Mouse (Mus musculus) forebrain, postnatal 0 days (tissue): ENCODE measurements around the gene Hoxa11. TPM values are rescaled to one million over a fixed set of nuclear protein-coding genes. Genes with fewer than 3 reads are reported as not detected.

Experiments
- ATAC-seq: fragments of 200-750 bp; cut with Nextera tagmentation; 2 replicates; pipeline ENCODE4 v1.8.0; 2017; ENCODE audit warnings: mild to moderate bottlenecking, moderate library complexity
- DNase-seq: peaks from one replicate; pipeline ENCODE4 v3.0.0-alpha.2; 2015
- H3K27ac ChIP-seq: fragments of 300-500 bp; sonication (generic); 2 replicates; pipeline ENCODE4 v1.5.1; 2014; ENCODE audit warnings: low read depth, mild to moderate bottlenecking, antibody characterized with exemption, low read length, moderate library complexity, mixed read lengths
- H3K27me3 ChIP-seq: fragments of 300-500 bp; sonication (generic); 2 replicates; pipeline ENCODE4 v1.6.1; 2014; ENCODE audit warnings: mild to moderate bottlenecking, low read length, mixed read lengths; ENCODE audit not compliant: insufficient read depth
- H3K36me3 ChIP-seq: fragments of 300-500 bp; sonication (generic); 2 replicates; pipeline ENCODE4 v1.6.1; 2014; ENCODE audit warnings: mild to moderate bottlenecking, moderate library complexity; ENCODE audit not compliant: insufficient read depth
- H3K4me1 ChIP-seq: fragments of 300-500 bp; sonication (generic); 2 replicates; pipeline ENCODE4 v1.6.1; 2014; ENCODE audit warnings: antibody characterized with exemption; ENCODE audit not compliant: insufficient read depth
- H3K4me2 ChIP-seq: fragments of 300-500 bp; sonication (generic); 2 replicates; pipeline ENCODE4 v1.6.1; 2014; ENCODE audit warnings: low read depth, mild to moderate bottlenecking, moderate library complexity
- H3K4me3 ChIP-seq: fragments of 300-500 bp; sonication (generic); 2 replicates; pipeline ENCODE4 v1.5.1; 2014; ENCODE audit warnings: low read depth, low read length, mixed read lengths
- H3K9ac ChIP-seq: fragments of 300-500 bp; sonication (generic); 2 replicates; pipeline ENCODE4 v1.6.1; 2014; ENCODE audit warnings: mild to moderate bottlenecking
- H3K9me3 ChIP-seq: fragments of 300-500 bp; sonication (generic); 2 replicates; pipeline ENCODE4 v1.6.1; 2016; ENCODE audit warnings: low read length
- CTCF ChIP-seq: sonication (generic); IDR thresholded peaks from 2 replicates; pipeline ENCODE4 v1.5.1; 2016; ENCODE audit warnings: antibody characterized with exemption, control low read depth, low read depth
- WGBS: fragments of 180-500 bp; shearing (Covaris S2); extraction: QIAGEN DNeasy Blood & Tissue Kit; methylation state at CpG from one replicate; pipeline ENCODE4 v1.1.7; 2014; 5-methylcytosine and 5-hydroxymethylcytosine counted together
- polyA plus RNA-seq: library from polyadenylated mRNA; unstranded; fragments of >200 nt; fragmentation: Nextera tagmentation; extraction: Ambion mirVana; gene quantifications from 2 replicates; pipeline ENCODE4 v1.2.1, GENCODE M21; 2015
- total RNA-seq: library from RNA; depleted of rRNA; stranded (reverse); fragments of >200 nt; gene quantifications from 2 replicates; pipeline ENCODE4 v1.2.3, GENCODE M21; 2014

The Hoxa11 gene
- total and polyA plus RNA-seq, 2 experiments from 2014 or later: not detected

- H3K4me2 ChIP-seq: no peak overlapping the region
- no peak overlapping the region for H3K9ac ChIP-seq
- peaks cover 97% of the 10 kb centered on the region for H3K27me3 ChIP-seq
- ATAC-seq (no peak), DNase-seq (no peak)
- TF ChIP-seq CTCF: no peak
- no peaks in the 10 kb centered on the region for H3K4me1 ChIP-seq
- H3K27ac ChIP-seq: no peak overlapping the region
- 2% methylated on average over 26 of the region's 26 CpGs for WGBS
- H3K36me3 ChIP-seq: no peaks in the 10 kb centered on the region
- H3K9me3 ChIP-seq: no peaks in the 10 kb centered on the region
- H3K4me3 ChIP-seq: no peak overlapping the region
These were observed 793 bp upstream of the Hoxa11 start for GRCm38 (mm10) chr6:52246403-52246803.

GRCm38 (mm10) chr6:52245040-52245756, 412 bp downstream of the Hoxa11 start:
- ATAC-seq (no peak), DNase-seq (no peak)
- 2% methylated on average over 71 of the region's 71 CpGs for WGBS
- H3K36me3 ChIP-seq: no peaks in the 10 kb centered on the region
- no peak overlapping the region for H3K4me3 ChIP-seq
- no peaks in the 10 kb centered on the region for H3K4me1 ChIP-seq
- no peak for TF ChIP-seq CTCF
- H3K4me2 ChIP-seq: no peak overlapping the region
- H3K27me3 ChIP-seq: peaks cover 97% of the 10 kb centered on the region
- no peak overlapping the region for H3K27ac ChIP-seq
- no peak overlapping the region for H3K9ac ChIP-seq
- no peaks in the 10 kb centered on the region for H3K9me3 ChIP-seq

- DNase-seq (no peak), ATAC-seq (no peak)
- Histone ChIP-seq H3K4me1 (no peaks in the 10 kb centered on the region), H3K36me3 (no peaks in the 10 kb centered on the region), H3K4me3 (no peak overlapping the region), H3K9ac (no peak overlapping the region), H3K27me3 (peaks cover 97% of the 10 kb centered on the region), H3K27ac (no peak overlapping the region), H3K4me2 (no peak overlapping the region), H3K9me3 (no peaks in the 10 kb centered on the region)
- 1% methylated on average over 23 of the region's 23 CpGs for WGBS
- no peak for TF ChIP-seq CTCF
These were observed 1.1 kb downstream of the Hoxa11 start for GRCm38 (mm10) chr6:52244471-52245039.

- 1% methylated on average over 12 of the region's 12 CpGs for WGBS
- ATAC-seq: no peak
These were observed 1.9 kb downstream of the Hoxa11 start for GRCm38 (mm10) chr6:52243681-52244121.

GRCm38 (mm10) chr6:52242801-52243332, 2.7 kb downstream of the Hoxa11 start:
- DNase-seq (no peak), ATAC-seq (no peak)
- Histone ChIP-seq H3K4me3 (no peak overlapping the region), H3K9me3 (no peaks in the 10 kb centered on the region), H3K36me3 (no peaks in the 10 kb centered on the region), H3K9ac (no peak overlapping the region), H3K4me2 (no peak overlapping the region), H3K4me1 (no peaks in the 10 kb centered on the region), H3K27me3 (peaks cover 98% of the 10 kb centered on the region), H3K27ac (no peak overlapping the region)
- 6% methylated on average over 4 of the region's 4 CpGs for WGBS
- no peak for TF ChIP-seq CTCF

More at GRCm38 (mm10) chr6:52243681-52244121, 1.9 kb downstream of the Hoxa11 start:
- DNase-seq: no peak
- peaks cover 98% of the 10 kb centered on the region for H3K27me3 ChIP-seq
- H3K4me1 ChIP-seq: no peaks in the 10 kb centered on the region
- no peaks in the 10 kb centered on the region for H3K9me3 ChIP-seq
- no peak for TF ChIP-seq CTCF
- no peak overlapping the region for H3K4me3 ChIP-seq
- no peaks in the 10 kb centered on the region for H3K36me3 ChIP-seq
- H3K4me2 ChIP-seq: no peak overlapping the region
- H3K27ac ChIP-seq: no peak overlapping the region
- no peak overlapping the region for H3K9ac ChIP-seq

- WGBS: 6% methylated on average over 9 of the region's 9 CpGs
- Histone ChIP-seq H3K4me3 (no peak overlapping the region), H3K36me3 (no peaks in the 10 kb centered on the region), H3K27me3 (peaks cover 98% of the 10 kb centered on the region), H3K4me1 (no peaks in the 10 kb centered on the region), H3K4me2 (no peak overlapping the region), H3K9me3 (no peaks in the 10 kb centered on the region), H3K9ac (no peak overlapping the region), H3K27ac (no peak overlapping the region)
- ATAC-seq (no peak), DNase-seq (no peak)
- no peak for TF ChIP-seq CTCF
These were observed 4.5 kb downstream of the Hoxa11 start for GRCm38 (mm10) chr6:52241001-52241621.

- Histone ChIP-seq H3K27ac (no peak within 1 kb of the TSS), H3K27me3 (peaks cover 98% of the 10 kb centered on the region), H3K4me3 (no peak within 1 kb of the TSS), H3K4me2 (no peak within 1 kb of the TSS), H3K9me3 (no peaks in the 10 kb centered on the region), H3K4me1 (no peaks in the 10 kb centered on the region), H3K9ac (no peak within 1 kb of the TSS), H3K36me3 (no peaks in the 10 kb centered on the region)
- peak; percentile 68 for TF ChIP-seq CTCF
- 2% methylated on average over 35 of the region's 35 CpGs for WGBS
- no peak; the same call in 1 of the 2 replicates for ATAC-seq
- peak; percentile 75 for DNase-seq
These were observed 5.1 kb downstream of the Hoxa11 start, which contains the start of gene Hoxa10 for GRCm38 (mm10) chr6:52240389-52241000. TSS of gene Hoxa10 (minus strand) at chr6:52240854.
